Mouse (Mus musculus) liver, adult 2 months (tissue): ENCODE results near the gene Slc7a11. TPM values are rescaled to one million over a fixed set of nuclear protein-coding genes. Genes with fewer than 3 reads are reported as not detected.
A peak's percentile ranks its signal among the peaks of the same experiment; 100 is the strongest.

Experiments
- DNase-seq: peaks from one replicate; pipeline ENCODE4 v3.0.0-alpha.2; 2011; ENCODE audit warnings: low read depth, low spot score; ENCODE audit errors: extremely low read depth
- H3K27ac ChIP-seq: fragments of 200-500 bp; replicated peaks from 2 replicates; pipeline ENCODE4 v1.5.1; 2012; ENCODE audit warnings: low read depth, mild to moderate bottlenecking, control low read depth, inconsistent platforms, low read length; ENCODE audit not compliant: insufficient read depth
- H3K27me3 ChIP-seq: fragments of 200-500 bp; 2 replicates; pipeline ENCODE4 v1.6.1; 2012; ENCODE audit warnings: mild to moderate bottlenecking, moderate library complexity, low read length, inconsistent platforms; ENCODE audit not compliant: control insufficient read depth, insufficient read depth
- H3K36me3 ChIP-seq: fragments of 200-500 bp; 2 replicates; pipeline ENCODE4 v1.6.1; 2012; ENCODE audit warnings: low read length, inconsistent platforms; ENCODE audit not compliant: control insufficient read depth, insufficient read depth
- H3K4me1 ChIP-seq: fragments of 200-500 bp; 2 replicates; pipeline ENCODE4 v1.6.1; 2011; ENCODE audit warnings: low read length; ENCODE audit not compliant: control insufficient read depth, insufficient read depth
- H3K4me3 ChIP-seq: fragments of 200-500 bp; 2 replicates; pipeline ENCODE4 v1.5.1; 2011; ENCODE audit warnings: low read depth, mild to moderate bottlenecking, control low read depth, low read length, moderate library complexity; ENCODE audit not compliant: insufficient read depth
- H3K79me2 ChIP-seq: fragments of 200-500 bp; 2 replicates; pipeline ENCODE4 v1.6.1; 2012; ENCODE audit warnings: inconsistent platforms, mild to moderate bottlenecking, low read length, moderate library complexity; ENCODE audit not compliant: control insufficient read depth, insufficient read depth
- H3K9ac ChIP-seq: fragments of 200-500 bp; 2 replicates; pipeline ENCODE4 v1.6.1; 2012; ENCODE audit warnings: low read depth, mild to moderate bottlenecking, control low read depth, inconsistent platforms, low read length
- CTCF ChIP-seq: fragments of 200-500 bp; IDR thresholded peaks from 2 replicates; pipeline ENCODE4 v1.5.1; 2011; ENCODE audit warnings: low read depth, low read length, control low read depth
- POLR2A ChIP-seq: fragments of 200-500 bp; IDR thresholded peaks from 2 replicates; pipeline ENCODE4 v1.6.1; 2011; ENCODE audit warnings: low read length, control low read depth; ENCODE audit not compliant: insufficient read depth; ENCODE audit errors: extremely low read depth
- WGBS: fragments of 180-500 bp; shearing (Covaris S2); methylation state at CpG from one replicate; pipeline ENCODE4 v1.1.7; 2018; 5-methylcytosine and 5-hydroxymethylcytosine counted together
- polyA plus RNA-seq: library from polyadenylated mRNA; depleted of rRNA; stranded (reverse); fragments of >200 nt; gene quantifications from 2 replicates; pipeline ENCODE4 v1.2.3, GENCODE M21; 2012
- total RNA-seq: library from RNA; depleted of rRNA; stranded (reverse); fragments of >200 nt; gene quantifications from 2 replicates; pipeline ENCODE4 v1.2.3, GENCODE M21; 2014

The Slc7a11 gene
- total and polyA plus RNA-seq, 2 experiments = under 0.01 TPM; not detected in 1

GRCm38 (mm10) chr3:49944783-49945182 is 498.6 kb downstream of the Slc7a11 start:
- Histone ChIP-seq H3K27ac (no peak overlapping the region), H3K9ac (no peak overlapping the region), H3K27me3 (no peaks in the 10 kb centered on the region), H3K79me2 (no peaks in the 10 kb centered on the region), H3K4me3 (no peak overlapping the region), H3K4me1 (no peaks in the 10 kb centered on the region), H3K36me3 (no peaks in the 10 kb centered on the region)
- DNase-seq = peak; percentile 52
- TF ChIP-seq POLR2A (no peak), CTCF (no peak)
- 80% methylated on average over 5 of the region's 5 CpGs for WGBS

- 65% methylated on average over 2 of the region's 2 CpGs for WGBS
These were observed 505.8 kb downstream of the Slc7a11 start for GRCm38 (mm10) chr3:49937611-49938010.

DNA sequence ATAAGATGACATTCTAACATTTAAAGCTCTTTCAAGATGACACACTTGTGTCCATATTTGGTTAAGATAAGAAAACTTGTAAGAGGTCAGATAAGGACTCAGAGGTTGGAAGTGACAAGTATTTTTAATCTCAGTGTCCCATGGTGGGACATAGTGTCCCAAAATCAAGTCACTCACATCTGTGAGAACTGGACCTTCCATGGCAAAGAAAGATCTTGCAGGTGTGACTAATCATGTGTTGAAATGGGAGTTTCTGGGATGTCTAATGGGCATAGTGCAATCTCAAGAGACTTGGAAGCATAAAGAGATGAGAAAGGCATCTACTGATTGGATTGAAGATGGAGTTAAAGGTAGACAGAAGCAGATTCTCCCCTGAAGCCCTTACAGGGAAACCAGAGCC is 513.9 kb downstream of the Slc7a11 start:
- DNase-seq = no peak
- Histone ChIP-seq H3K27ac (no peak overlapping the region), H3K36me3 (no peaks in the 10 kb centered on the region), H3K27me3 (no peaks in the 10 kb centered on the region), H3K9ac (no peak overlapping the region), H3K79me2 (no peaks in the 10 kb centered on the region), H3K4me3 (no peak overlapping the region), H3K4me1 (no peaks in the 10 kb centered on the region)
- no peak for TF ChIP-seq CTCF
- no peak for TF ChIP-seq POLR2A

More at GRCm38 (mm10) chr3:49937611-49938010, 505.8 kb downstream of the Slc7a11 start:
- no peak for TF ChIP-seq POLR2A
- TF ChIP-seq CTCF = no peak
- no peak for DNase-seq
- Histone ChIP-seq H3K9ac (no peak overlapping the region), H3K27ac (no peak overlapping the region), H3K36me3 (no peaks in the 10 kb centered on the region), H3K4me3 (no peak overlapping the region), H3K4me1 (no peaks in the 10 kb centered on the region), H3K79me2 (no peaks in the 10 kb centered on the region), H3K27me3 (no peaks in the 10 kb centered on the region)

- DNase-seq = no peak
- TF ChIP-seq POLR2A (no peak), CTCF (no peak)
- Histone ChIP-seq H3K79me2 (no peaks in the 10 kb centered on the region), H3K4me1 (no peaks in the 10 kb centered on the region), H3K4me3 (no peak overlapping the region), H3K36me3 (no peaks in the 10 kb centered on the region), H3K9ac (no peak overlapping the region), H3K27me3 (no peaks in the 10 kb centered on the region), H3K27ac (no peak overlapping the region)
- 52% methylated on average over 4 of the region's 4 CpGs for WGBS
These were observed 514.7 kb downstream of the Slc7a11 start for GRCm38 (mm10) chr3:49928509-49929263.

DNA sequence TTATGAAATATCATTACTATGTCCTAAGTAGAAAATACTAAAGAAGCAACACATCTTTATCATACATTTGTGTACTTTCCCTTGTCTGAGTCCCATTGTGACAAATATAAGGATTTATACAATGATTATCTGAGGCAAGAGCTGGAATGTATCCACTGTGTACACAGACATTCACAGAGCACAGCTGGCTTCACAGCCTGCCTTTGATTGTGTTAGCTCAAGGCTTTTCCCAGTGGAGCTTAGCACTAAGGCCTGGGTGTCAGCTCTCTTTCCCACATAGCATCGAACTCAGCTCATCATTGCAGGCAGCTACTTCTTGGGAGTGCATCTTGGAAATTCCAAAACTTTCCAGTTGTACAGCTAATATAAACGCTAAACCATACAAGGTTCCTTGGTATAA is 529.5 kb downstream of the Slc7a11 start:
- no peak for TF ChIP-seq POLR2A
- no peak for TF ChIP-seq CTCF
- no peak overlapping the region for H3K4me3 ChIP-seq
- H3K79me2 ChIP-seq = no peaks in the 10 kb centered on the region
- DNase-seq = no peak
- H3K27ac ChIP-seq = no peak overlapping the region
- WGBS = 47% methylated on average over 2 of the region's 2 CpGs
- no peaks in the 10 kb centered on the region for H3K4me1 ChIP-seq
- H3K36me3 ChIP-seq = no peaks in the 10 kb centered on the region
- H3K27me3 ChIP-seq = no peaks in the 10 kb centered on the region
- no peak overlapping the region for H3K9ac ChIP-seq

DNA sequence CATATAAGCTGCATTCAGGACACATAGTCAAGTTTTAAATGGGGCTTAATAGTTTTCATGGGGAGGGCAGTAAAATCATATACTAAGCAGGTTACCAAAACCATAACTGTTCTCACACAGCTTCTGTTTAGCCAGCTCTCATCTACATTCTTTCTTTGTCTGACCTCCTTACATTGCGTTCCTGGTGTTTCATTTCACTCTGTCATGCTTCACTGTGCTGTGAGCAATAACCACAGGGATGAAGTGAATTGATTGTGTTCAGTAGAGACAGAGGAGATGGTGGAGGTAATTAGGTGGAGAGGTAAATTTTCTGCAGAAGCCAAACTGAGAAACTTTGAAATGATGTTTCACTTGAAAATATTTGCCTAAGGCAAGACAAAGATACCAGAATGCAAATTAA is 532.5 kb downstream of the Slc7a11 start:
- no peaks in the 10 kb centered on the region for H3K36me3 ChIP-seq
- 83% methylated on average over 1 of the region's 1 CpGs for WGBS
- H3K27me3 ChIP-seq = no peaks in the 10 kb centered on the region
- H3K4me1 ChIP-seq = no peaks in the 10 kb centered on the region
- H3K9ac ChIP-seq = no peak overlapping the region
- no peak for TF ChIP-seq CTCF
- no peak for TF ChIP-seq POLR2A
- H3K79me2 ChIP-seq = no peaks in the 10 kb centered on the region
- no peak for DNase-seq
- H3K27ac ChIP-seq = no peak overlapping the region
- no peak overlapping the region for H3K4me3 ChIP-seq
